Mouse (Mus musculus) layer of hippocampus, adult 9-10 months (tissue): ENCODE data around the gene Ggt5.

ENCODE experiments used
- DNase-seq: peaks from one replicate; pipeline ENCODE4 v3.0.0; 2022; ENCODE audit warnings: low spot score

Ggt5 gene

DNA sequence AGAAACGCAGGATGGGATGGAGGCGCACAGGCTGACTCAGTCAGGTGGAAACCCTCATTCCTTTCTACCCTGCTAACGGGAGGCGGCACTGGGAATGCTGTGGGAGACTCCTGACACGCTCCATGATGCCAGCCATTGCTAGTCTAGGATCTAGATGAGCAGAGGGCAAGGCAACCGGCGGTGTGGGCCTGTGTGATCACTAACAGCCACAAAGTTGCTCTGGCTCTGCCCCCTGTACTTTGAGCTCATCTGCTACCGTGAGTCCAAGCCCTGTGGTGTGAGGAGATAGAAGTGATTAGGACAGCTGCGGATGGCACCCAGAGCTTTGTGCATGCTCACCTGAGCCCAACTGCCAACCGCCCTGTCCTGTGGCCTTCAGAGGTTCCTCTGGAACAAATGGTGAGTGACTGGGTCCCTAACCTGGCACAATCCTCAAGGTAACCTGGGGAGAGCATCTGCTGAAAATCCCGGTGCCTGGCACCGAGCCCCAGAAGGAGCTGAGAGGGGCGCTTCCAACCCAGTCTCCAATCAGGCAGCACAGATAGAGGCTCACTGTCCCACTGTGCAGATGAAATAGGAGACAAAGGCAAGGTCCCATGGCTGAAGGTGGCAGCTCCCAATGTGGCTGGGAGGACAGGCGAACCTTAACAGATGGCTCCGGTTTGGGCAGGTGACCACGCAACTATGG, 62.4 kb downstream of the Ggt5 start:
- DNase-seq: no peak

DNA sequence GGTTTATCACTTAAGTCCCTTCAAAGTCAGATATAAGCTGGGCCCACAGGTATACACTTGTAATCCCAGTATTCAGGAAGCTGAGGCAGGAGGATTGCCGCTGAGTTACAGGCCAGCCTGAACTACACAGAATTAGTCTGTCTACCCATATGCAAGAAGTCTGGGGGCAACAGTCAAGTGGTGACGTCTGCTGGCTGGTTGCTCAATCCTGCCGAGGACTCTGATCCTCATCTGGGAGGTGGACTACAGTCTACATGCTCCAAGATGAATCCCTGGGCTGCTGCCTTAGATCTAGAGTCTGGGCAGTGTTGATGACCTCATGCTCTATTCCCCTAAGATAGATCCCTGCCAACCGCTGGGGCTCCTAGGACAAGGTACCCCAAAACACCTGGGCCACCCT, 64.9 kb downstream of the Ggt5 start:
- DNase-seq: no peak

DNA sequence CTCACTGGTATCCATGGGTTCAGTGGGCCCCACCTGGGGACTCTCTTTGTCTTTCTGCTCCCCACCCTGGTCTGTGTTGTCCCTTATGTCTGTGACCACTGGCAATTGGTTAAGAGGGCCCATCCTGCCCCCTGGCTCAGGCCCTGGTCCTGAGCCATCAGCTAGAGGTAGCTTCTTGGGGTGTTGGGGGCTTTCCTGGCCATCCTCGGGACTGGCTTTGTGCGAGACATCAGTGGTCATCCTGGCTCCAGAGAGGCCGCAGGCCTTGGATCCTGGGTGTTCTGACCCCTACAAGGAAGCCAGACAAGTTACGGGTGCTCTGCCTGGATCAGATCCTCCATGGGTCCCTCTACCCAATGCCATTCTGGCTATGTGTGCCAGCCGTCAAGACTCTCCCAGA, 68.0 kb downstream of the Ggt5 start:
- DNase-seq: no peak

DNA sequence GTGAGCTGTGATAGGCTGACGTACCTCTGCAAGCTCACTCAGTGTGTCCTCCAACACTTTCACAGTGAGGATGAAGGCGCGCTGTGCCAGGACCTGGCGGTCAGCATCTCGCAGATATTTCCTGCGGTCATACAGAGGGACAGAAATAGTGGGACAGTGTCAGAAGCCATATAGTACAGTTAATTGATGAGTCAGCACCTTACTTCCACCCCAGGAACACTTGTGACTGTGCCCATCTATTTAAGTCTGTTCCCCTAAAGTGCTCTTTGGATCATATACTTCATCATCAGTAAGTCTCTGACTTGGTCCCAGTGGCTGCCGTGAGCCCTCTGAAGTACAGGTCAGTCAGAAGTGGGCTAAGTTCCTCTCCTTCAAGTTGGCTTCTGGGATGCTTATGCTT, 68.6 kb downstream of the Ggt5 start:
- DNase-seq: no peak

DNA sequence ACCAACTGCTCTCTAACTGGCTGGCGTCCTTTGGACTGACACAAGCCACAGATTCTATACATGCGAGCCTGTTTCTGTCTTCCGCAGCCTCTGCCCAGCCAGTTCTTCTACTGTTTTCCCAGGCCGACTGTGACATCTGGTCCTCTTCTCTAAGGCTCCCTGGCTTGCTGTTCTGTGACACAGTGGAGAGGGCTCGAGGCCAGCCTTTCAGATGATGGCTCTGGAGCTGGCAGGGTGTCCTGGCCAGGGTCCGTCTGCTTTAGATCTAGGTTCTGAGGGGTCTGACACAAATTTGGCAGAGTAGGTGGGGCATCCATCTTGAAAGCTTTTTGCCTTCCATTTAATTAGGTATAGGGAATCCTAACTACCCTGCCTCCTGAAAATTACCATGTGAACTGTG, 72.2 kb downstream of the Ggt5 start:
- DNase-seq: no peak

DNA sequence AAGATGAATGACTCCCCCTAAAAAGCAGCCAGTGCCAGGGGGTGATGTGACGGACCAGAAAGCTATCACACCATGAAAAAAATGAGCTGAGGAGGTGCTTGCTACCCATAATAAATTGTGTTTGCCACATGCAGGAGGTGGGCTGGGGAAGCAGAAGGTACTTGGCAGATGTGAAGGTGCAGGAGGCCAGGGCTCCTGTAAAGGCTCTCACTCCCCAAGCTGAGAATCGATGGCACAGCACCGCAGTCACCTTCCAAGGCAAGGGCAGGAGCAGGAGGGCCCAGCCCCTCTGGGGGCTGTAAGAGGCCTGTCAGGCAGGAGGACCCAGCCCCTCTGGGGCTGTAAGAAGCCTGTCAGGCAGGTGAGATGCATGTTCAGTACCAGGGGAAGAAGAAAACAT, 72.7 kb downstream of the Ggt5 start:
- no peak for DNase-seq

DNA sequence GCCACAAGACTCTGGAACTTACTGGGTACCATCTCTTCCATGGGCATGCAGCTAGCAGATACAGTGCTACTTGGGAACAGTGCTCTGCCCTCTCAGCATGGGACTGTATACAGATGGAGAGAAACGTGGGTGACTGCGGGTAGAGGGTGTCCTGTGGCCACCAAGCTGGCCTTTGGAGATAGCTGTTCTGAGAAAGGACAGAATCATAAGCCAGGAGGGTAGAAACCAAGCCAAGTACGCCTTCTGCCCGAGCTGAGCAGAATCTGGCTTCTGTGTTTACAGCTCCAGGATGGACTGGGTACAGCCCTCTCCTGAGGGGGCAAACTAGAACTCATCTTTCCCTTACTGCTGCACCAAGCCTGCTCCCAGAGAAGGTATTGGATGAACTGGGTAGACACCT, 73.4 kb downstream of the Ggt5 start:
- DNase-seq: no peak

DNA sequence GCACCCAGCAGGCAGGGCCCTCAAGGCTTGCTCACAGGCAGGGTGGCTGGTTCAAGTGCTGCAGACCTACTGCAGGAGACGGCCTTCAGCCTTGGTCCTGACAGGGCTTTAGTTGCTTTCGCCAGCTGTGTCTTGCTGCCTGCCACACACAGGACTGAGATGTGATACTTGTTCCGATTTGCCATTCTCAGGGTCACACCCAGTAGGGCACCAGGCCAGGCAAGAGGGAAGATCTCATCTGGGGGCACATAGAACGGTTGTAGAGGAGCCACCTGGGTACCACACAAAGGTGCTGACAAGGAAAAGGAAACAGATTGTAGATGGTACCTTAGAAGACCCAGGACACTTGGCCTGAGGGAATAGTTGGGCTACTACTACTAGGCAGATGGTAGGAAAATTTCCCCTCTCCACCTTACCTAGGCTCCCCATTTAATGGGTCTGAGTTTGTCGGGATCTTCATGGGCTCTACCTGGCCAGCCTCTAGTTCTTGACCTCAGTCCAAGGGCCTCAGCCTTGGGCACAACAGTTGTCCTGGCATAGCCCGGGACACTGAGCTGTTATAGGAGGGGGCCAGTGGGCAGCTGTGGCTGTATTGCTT, 75.6 kb downstream of the Ggt5 start:
- DNase-seq: no peak

DNA sequence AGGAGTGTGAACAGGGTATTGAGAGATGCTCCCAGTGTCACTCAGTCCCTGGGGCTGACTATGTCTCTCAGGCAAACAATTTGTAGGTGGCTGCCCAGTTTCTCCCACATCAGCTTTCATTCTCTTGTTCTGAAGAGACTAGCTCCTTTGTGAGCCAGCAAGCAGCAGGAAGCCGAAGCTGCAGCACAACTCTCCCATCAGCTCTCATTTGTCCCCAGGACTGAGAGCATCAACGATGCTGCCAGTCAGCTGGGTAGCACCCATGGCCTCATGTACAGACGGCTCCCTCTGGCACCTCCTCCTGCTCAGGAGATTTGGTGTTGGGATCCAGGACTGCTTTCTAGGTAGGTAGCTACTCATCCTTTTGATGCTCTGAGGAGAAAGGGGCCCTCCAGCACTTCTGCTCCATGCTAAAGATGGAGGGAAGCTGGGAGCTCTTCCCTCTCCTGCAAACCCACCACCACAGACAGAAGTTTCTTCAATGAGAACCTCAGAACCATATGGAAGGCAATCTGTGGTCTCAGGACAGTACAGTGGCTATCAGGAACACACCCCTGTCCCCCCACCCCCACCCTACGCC, 77.4 kb downstream of the Ggt5 start:
- no peak for DNase-seq
